Mouse (Mus musculus) neural tube, embryonic 12.5 days (tissue): ENCODE results near the gene Acvr1. TPM values are rescaled to one million over a fixed set of nuclear protein-coding genes. Genes with fewer than 3 reads are reported as not detected.

Experiments
- ATAC-seq: fragments of 200-750 bp; cut with Nextera tagmentation; 2 replicates; pipeline ENCODE4 v1.8.0; 2017; ENCODE audit warnings: low read depth, mild to moderate bottlenecking, moderate TSS enrichment, moderate library complexity; ENCODE audit not compliant: low FRiP score
- H3K27ac ChIP-seq: fragments of 300-500 bp; sonication (generic); 2 replicates; pipeline ENCODE4 v1.5.1; 2016
- H3K27me3 ChIP-seq: fragments of 300-500 bp; sonication (generic); replicated peaks from 2 replicates; pipeline ENCODE4 v1.6.1; 2016; ENCODE audit warnings: mild to moderate bottlenecking
- H3K36me3 ChIP-seq: fragments of 300-500 bp; sonication (generic); 2 replicates; pipeline ENCODE4 v1.6.1; 2016; ENCODE audit warnings: mild to moderate bottlenecking
- H3K4me1 ChIP-seq: fragments of 300-500 bp; sonication (generic); 2 replicates; pipeline ENCODE4 v1.6.1; 2016
- H3K4me2 ChIP-seq: fragments of 300-500 bp; sonication (generic); replicated peaks from 2 replicates; pipeline ENCODE4 v1.6.1; 2016; ENCODE audit warnings: mild to moderate bottlenecking
- H3K4me3 ChIP-seq: fragments of 300-500 bp; sonication (generic); 2 replicates; pipeline ENCODE4 v1.5.1; 2016
- H3K9ac ChIP-seq: fragments of 300-500 bp; sonication (generic); 2 replicates; pipeline ENCODE4 v1.6.1; 2016; ENCODE audit warnings: mild to moderate bottlenecking
- H3K9me3 ChIP-seq: fragments of 300-500 bp; sonication (generic); 2 replicates; pipeline ENCODE4 v1.6.1; 2016; ENCODE audit warnings: mild to moderate bottlenecking
- WGBS: fragments of 180-500 bp; shearing (Covaris S2); methylation state at CpG from one replicate; pipeline ENCODE4 v1.1.7; 2016; 5-methylcytosine and 5-hydroxymethylcytosine counted together
- polyA plus RNA-seq: library from polyadenylated mRNA; unstranded; fragments of >200 nt; fragmentation: Nextera tagmentation; extraction: Ambion mirVana; gene quantifications from 2 replicates; pipeline ENCODE4 v1.2.1, GENCODE M21; 2016

The Acvr1 gene
- polyA plus RNA-seq, 1 experiment from 2014 or later: 4.6 TPM

- H3K27ac ChIP-seq: no peak overlapping the region
- H3K9me3 ChIP-seq: no peaks in the 10 kb centered on the region
- H3K9ac ChIP-seq: no peak overlapping the region
- ATAC-seq: peak; percentile 13; the same call in 1 of the 2 replicates
- H3K27me3 ChIP-seq: no peaks in the 10 kb centered on the region
- peaks cover 47% of the 10 kb centered on the region for H3K4me1 ChIP-seq
- H3K4me2 ChIP-seq: no peak overlapping the region; the same call in 1 of the 2 replicates
- no peaks in the 10 kb centered on the region for H3K36me3 ChIP-seq
- H3K4me3 ChIP-seq: no peak overlapping the region
- 14% methylated on average over 7 of the region's 7 CpGs for WGBS
Observed at GRCm38 (mm10) chr2:58529860-58530440, 37.0 kb downstream of the Acvr1 start.

- no peak overlapping the region for H3K4me3 ChIP-seq
- H3K27me3 ChIP-seq: no peaks in the 10 kb centered on the region
- no peak overlapping the region for H3K27ac ChIP-seq
- no peak for ATAC-seq
- no peaks in the 10 kb centered on the region for H3K9me3 ChIP-seq
- WGBS: 67% methylated on average over 5 of the region's 5 CpGs
- no peak overlapping the region for H3K4me2 ChIP-seq
- no peak overlapping the region for H3K9ac ChIP-seq
- H3K36me3 ChIP-seq: no peaks in the 10 kb centered on the region
- peaks cover 42% of the 10 kb centered on the region for H3K4me1 ChIP-seq
Observed at GRCm38 (mm10) chr2:58529384-58529783, 37.6 kb downstream of the Acvr1 start.

GRCm38 (mm10) chr2:58527786-58528185, 39.2 kb downstream of the Acvr1 start:
- ATAC-seq: no peak
- H3K4me1 ChIP-seq: peaks cover 26% of the 10 kb centered on the region
- no peaks in the 10 kb centered on the region for H3K9me3 ChIP-seq
- H3K4me2 ChIP-seq: no peak overlapping the region
- no peak overlapping the region for H3K9ac ChIP-seq
- H3K27me3 ChIP-seq: no peaks in the 10 kb centered on the region
- no peak overlapping the region for H3K4me3 ChIP-seq
- no peak overlapping the region for H3K27ac ChIP-seq
- no peaks in the 10 kb centered on the region for H3K36me3 ChIP-seq
- WGBS: 81% methylated on average over 3 of the region's 3 CpGs

- 93% methylated on average over 6 of the region's 6 CpGs for WGBS
- Histone ChIP-seq H3K9me3 (no peaks in the 10 kb centered on the region), H3K4me2 (no peak overlapping the region), H3K36me3 (no peaks in the 10 kb centered on the region), H3K27me3 (no peaks in the 10 kb centered on the region), H3K4me1 (peaks cover 2% of the 10 kb centered on the region), H3K4me3 (no peak overlapping the region), H3K9ac (no peak overlapping the region), H3K27ac (no peak overlapping the region)
- ATAC-seq: no peak
Observed at GRCm38 (mm10) chr2:58524356-58524755, 42.6 kb downstream of the Acvr1 start.

- Histone ChIP-seq H3K27ac (no peak overlapping the region), H3K4me1 (no peaks in the 10 kb centered on the region), H3K9me3 (no peaks in the 10 kb centered on the region), H3K4me3 (no peak overlapping the region), H3K36me3 (no peaks in the 10 kb centered on the region), H3K4me2 (no peak overlapping the region), H3K9ac (no peak overlapping the region), H3K27me3 (no peaks in the 10 kb centered on the region)
- 93% methylated on average over 5 of the region's 5 CpGs for WGBS
- no peak for ATAC-seq
Observed at GRCm38 (mm10) chr2:58523894-58524293, 43.1 kb downstream of the Acvr1 start.

- Histone ChIP-seq H3K27ac (no peak overlapping the region), H3K9me3 (no peaks in the 10 kb centered on the region), H3K27me3 (no peaks in the 10 kb centered on the region), H3K4me3 (no peak overlapping the region), H3K4me1 (no peaks in the 10 kb centered on the region), H3K9ac (no peak overlapping the region), H3K36me3 (no peaks in the 10 kb centered on the region), H3K4me2 (no peak overlapping the region)
- ATAC-seq: no peak
- WGBS: 88% methylated on average over 12 of the region's 12 CpGs
Observed at GRCm38 (mm10) chr2:58523097-58523496, 43.9 kb downstream of the Acvr1 start.

GRCm38 (mm10) chr2:58521621-58522020, 45.3 kb downstream of the Acvr1 start:
- H3K4me2 ChIP-seq: no peak overlapping the region
- no peak overlapping the region for H3K9ac ChIP-seq
- H3K36me3 ChIP-seq: no peaks in the 10 kb centered on the region
- WGBS: 90% methylated on average over 6 of the region's 6 CpGs
- no peak overlapping the region for H3K4me3 ChIP-seq
- no peaks in the 10 kb centered on the region for H3K27me3 ChIP-seq
- no peaks in the 10 kb centered on the region for H3K9me3 ChIP-seq
- no peak overlapping the region for H3K27ac ChIP-seq
- H3K4me1 ChIP-seq: no peaks in the 10 kb centered on the region
- ATAC-seq: no peak

- H3K27me3 ChIP-seq: no peaks in the 10 kb centered on the region
- no peak overlapping the region for H3K4me3 ChIP-seq
- H3K9me3 ChIP-seq: no peaks in the 10 kb centered on the region
- ATAC-seq: no peak
- H3K27ac ChIP-seq: no peak overlapping the region
- no peak overlapping the region for H3K4me2 ChIP-seq
- no peak overlapping the region for H3K9ac ChIP-seq
- no peaks in the 10 kb centered on the region for H3K4me1 ChIP-seq
- 96% methylated on average over 9 of the region's 9 CpGs for WGBS
- no peaks in the 10 kb centered on the region for H3K36me3 ChIP-seq
Observed at GRCm38 (mm10) chr2:58520727-58521126, 46.2 kb downstream of the Acvr1 start.

GRCm38 (mm10) chr2:58518517-58518916, 48.4 kb downstream of the Acvr1 start:
- H3K27ac ChIP-seq: no peak overlapping the region
- ATAC-seq: no peak
- no peaks in the 10 kb centered on the region for H3K9me3 ChIP-seq
- no peaks in the 10 kb centered on the region for H3K36me3 ChIP-seq
- no peaks in the 10 kb centered on the region for H3K27me3 ChIP-seq
- no peak overlapping the region for H3K4me2 ChIP-seq
- no peak overlapping the region for H3K9ac ChIP-seq
- H3K4me1 ChIP-seq: no peaks in the 10 kb centered on the region
- 89% methylated on average over 1 of the region's 1 CpGs for WGBS
- H3K4me3 ChIP-seq: no peak overlapping the region

GRCm38 (mm10) chr2:58516920-58517319, 50.0 kb downstream of the Acvr1 start:
- no peaks in the 10 kb centered on the region for H3K36me3 ChIP-seq
- no peak overlapping the region for H3K4me3 ChIP-seq
- no peak overlapping the region for H3K4me2 ChIP-seq
- H3K9me3 ChIP-seq: no peaks in the 10 kb centered on the region
- H3K27ac ChIP-seq: no peak overlapping the region
- WGBS: 78% methylated on average over 6 of the region's 6 CpGs
- no peaks in the 10 kb centered on the region for H3K4me1 ChIP-seq
- H3K9ac ChIP-seq: no peak overlapping the region
- no peak for ATAC-seq
- H3K27me3 ChIP-seq: no peaks in the 10 kb centered on the region

GRCm38 (mm10) chr2:58516000-58516399, 51.0 kb downstream of the Acvr1 start:
- no peaks in the 10 kb centered on the region for H3K27me3 ChIP-seq
- H3K4me2 ChIP-seq: no peak overlapping the region; the same call in 1 of the 2 replicates
- no peaks in the 10 kb centered on the region for H3K36me3 ChIP-seq
- no peak for ATAC-seq
- no peak overlapping the region for H3K4me3 ChIP-seq
- no peak overlapping the region for H3K9ac ChIP-seq
- H3K27ac ChIP-seq: no peak overlapping the region
- H3K4me1 ChIP-seq: no peaks in the 10 kb centered on the region
- 49% methylated on average over 15 of the region's 15 CpGs for WGBS
- H3K9me3 ChIP-seq: no peaks in the 10 kb centered on the region

GRCm38 (mm10) chr2:58514489-58514888, 52.5 kb downstream of the Acvr1 start:
- H3K4me2 ChIP-seq: no peak overlapping the region
- no peaks in the 10 kb centered on the region for H3K36me3 ChIP-seq
- 92% methylated on average over 11 of the region's 11 CpGs for WGBS
- H3K4me3 ChIP-seq: no peak overlapping the region
- no peaks in the 10 kb centered on the region for H3K9me3 ChIP-seq
- H3K27ac ChIP-seq: no peak overlapping the region
- no peaks in the 10 kb centered on the region for H3K27me3 ChIP-seq
- peaks cover 9% of the 10 kb centered on the region; the same call in 1 of the 2 replicates for H3K4me1 ChIP-seq
- no peak for ATAC-seq
- no peak overlapping the region for H3K9ac ChIP-seq

GRCm38 (mm10) chr2:58513212-58513611, 53.7 kb downstream of the Acvr1 start:
- no peak overlapping the region for H3K9ac ChIP-seq
- H3K36me3 ChIP-seq: no peaks in the 10 kb centered on the region; the same call in 1 of the 2 replicates
- H3K4me3 ChIP-seq: no peak overlapping the region
- peaks cover 9% of the 10 kb centered on the region; the same call in 1 of the 2 replicates for H3K4me1 ChIP-seq
- H3K27ac ChIP-seq: no peak overlapping the region
- no peaks in the 10 kb centered on the region for H3K9me3 ChIP-seq
- no peaks in the 10 kb centered on the region for H3K27me3 ChIP-seq
- no peak for ATAC-seq
- 76% methylated on average over 3 of the region's 3 CpGs for WGBS
- no peak overlapping the region for H3K4me2 ChIP-seq
